Mouse (Mus musculus): ENCODE results near the gene Cib3. TPM values are rescaled to one million over a fixed set of nuclear protein-coding genes. Genes with fewer than 3 reads are reported as not detected.

The Cib3 gene
- total and polyA plus RNA-seq, 3 experiments: not detected

DNA sequence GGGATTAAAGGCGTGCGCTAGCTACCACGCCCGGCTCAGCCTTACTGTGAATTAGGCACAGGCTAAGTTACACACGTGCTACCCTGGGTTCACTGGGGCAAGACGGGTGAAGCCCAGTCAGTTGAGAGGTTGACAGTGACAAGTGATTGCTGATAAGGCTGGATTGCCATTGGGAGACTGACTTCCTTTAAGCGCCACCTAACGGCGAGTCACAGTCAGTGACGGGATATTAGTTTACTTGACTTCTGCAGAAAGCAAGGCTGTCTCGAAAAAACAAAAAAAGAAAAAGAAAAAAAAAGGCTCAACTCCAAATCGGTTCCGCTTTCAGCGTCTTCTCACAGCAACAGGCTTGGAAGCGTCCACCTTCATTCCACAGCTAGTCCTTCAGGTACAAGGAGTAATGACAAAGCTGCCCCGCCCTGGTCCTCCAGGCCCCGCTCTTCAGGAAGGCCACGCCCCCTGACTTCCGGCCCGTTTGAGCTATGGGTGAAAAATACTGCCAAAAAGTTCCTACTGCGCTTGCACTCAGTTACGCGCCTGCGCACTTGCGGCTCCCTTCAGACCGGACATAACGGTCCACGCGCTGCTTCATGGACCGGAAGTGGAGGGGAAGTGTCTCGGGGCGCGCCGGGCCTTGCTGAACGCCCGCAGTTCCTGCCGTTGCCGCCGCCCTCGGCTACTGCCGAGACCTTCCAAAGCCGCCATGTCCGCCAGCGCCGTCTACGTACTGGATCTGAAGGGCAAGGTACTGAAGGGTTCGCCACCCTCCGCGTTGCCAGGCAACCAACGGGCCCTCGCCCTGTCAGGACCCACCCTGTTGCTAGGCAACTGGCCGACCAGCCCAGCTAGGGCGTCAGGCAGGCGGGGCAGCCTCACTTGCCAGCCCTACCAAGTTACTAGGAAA is 27.1 kb upstream of the Cib3 start, which contains the start of gene Ap1m1 (continued):
- no peak for TF ChIP-seq JUND (IDR thresholded peaks at IDR 0.05; ENCODE audit: low read depth, low read length)
- TF ChIP-seq NELFE (IDR thresholded peaks at IDR 0.05; ENCODE audit: low read depth, low read length): peak; percentile 78
- TF ChIP-seq ETS1 (IDR thresholded peaks at IDR 0.05; ENCODE audit: low read depth, low read length): peak; percentile 86
- peak; percentile 94 for TF ChIP-seq SIN3A (IDR thresholded peaks at IDR 0.05; ENCODE audit: low read length)
- no peak for TF ChIP-seq POLR2AphosphoS2 (IDR thresholded peaks at IDR 0.05; ENCODE audit: low read length)

DNA sequence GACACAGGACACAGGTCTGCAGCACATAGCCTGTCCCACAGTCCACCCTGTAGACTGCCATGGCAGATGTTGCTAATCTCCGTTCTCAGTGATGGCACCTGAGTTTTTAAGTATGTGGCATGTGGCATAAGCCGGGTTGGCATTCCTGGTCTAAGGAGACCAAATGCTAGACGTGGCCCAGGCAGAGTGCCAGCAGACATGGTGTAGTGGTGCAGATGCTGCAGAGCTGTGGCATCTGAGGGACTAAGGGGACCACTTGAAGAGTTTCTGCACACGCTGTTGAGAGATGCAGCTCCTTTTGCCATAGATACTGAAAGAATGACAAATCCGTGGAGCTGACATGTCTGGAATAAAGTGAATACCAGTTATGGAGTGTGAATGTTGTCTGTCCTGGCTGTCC is 10.0 kb upstream of the Cib3 start:
- H3K27me3 ChIP-seq (ENCODE audit: control insufficient read depth in 1 of 2, insufficient read depth in 2 of 2, low read length in 2 of 2): no peaks in the 10 kb centered on the region
- no peak for TF ChIP-seq ZMIZ1 (IDR thresholded peaks at IDR 0.05; ENCODE audit: low read depth, low read length)
- TF ChIP-seq TBP (IDR thresholded peaks at IDR 0.05; ENCODE audit: low read depth, low read length): no peak
- TF ChIP-seq MAZ (IDR thresholded peaks at IDR 0.05; ENCODE audit: low read depth, low read length): no peak
- TF ChIP-seq CHD1 (IDR thresholded peaks at IDR 0.05; ENCODE audit: low read depth, low read length): no peak
- no peak for TF ChIP-seq MAFK (IDR thresholded peaks at IDR 0.05; ENCODE audit: borderline replicate concordance, low read depth, low read length)
- H3K4me1 ChIP-seq (ENCODE audit: control insufficient read depth in 1 of 2, insufficient read depth in 2 of 2, low read length in 2 of 2): peaks cover 0 to 14% of the 10 kb centered on the region in 2 experiments; a peak in 2 of 4 replicates
- H3K27ac ChIP-seq (ENCODE audit: control insufficient read depth, low read depth, low read length): no peak overlapping the region
- peaks cover 0 to 8% of the 10 kb centered on the region in 2 experiments; a peak in 2 of 4 replicates for H3K36me3 ChIP-seq (ENCODE audit: control insufficient read depth in 1 of 2, insufficient read depth in 2 of 2, low read length in 2 of 2)
- no peak overlapping the region for H3K9ac ChIP-seq (ENCODE audit: control insufficient read depth, low read depth, low read length, poor library complexity, severe bottlenecking)
- no peak overlapping the region for H3K4me3 ChIP-seq (ENCODE audit: control insufficient read depth in 1 of 2, insufficient read depth in 1 of 2, low read depth in 2 of 2, low read length in 2 of 2)
- no peaks in the 10 kb centered on the region for H3K9me3 ChIP-seq (replicated peaks; ENCODE audit: insufficient read depth, low read length)
- DNase-seq (ENCODE audit: low read depth, low spot score): no peak
- peaks cover 23% of the 10 kb centered on the region for H3K79me2 ChIP-seq (ENCODE audit: control insufficient read depth, insufficient read depth, low read length, poor library complexity)

GRCm38 (mm10) chr8:72220758-72221157 is 8.1 kb upstream of the Cib3 start:
- TF ChIP-seq RAD21 (IDR thresholded peaks at IDR 0.05; ENCODE audit: low read depth, low read length): peak; percentile 19
- no peak for TF ChIP-seq ETS1 (IDR thresholded peaks at IDR 0.05; ENCODE audit: low read depth, low read length)
- TF ChIP-seq MYB (IDR thresholded peaks at IDR 0.05; ENCODE audit: low read depth, low read length): no peak
- TF ChIP-seq KAT2A (conservative IDR thresholded peaks at IDR 0.05; ENCODE audit: low read depth, low read length): no peak
- TF ChIP-seq CTCF (IDR thresholded peaks at IDR 0.05 in 2 of 3, conservative IDR thresholded peaks at IDR 0.05 in 1 of 3; ENCODE audit: control insufficient read depth in 1 of 3, insufficient read depth in 1 of 3, low read depth in 2 of 3, low read length in 3 of 3, poor library complexity in 1 of 3, severe bottlenecking in 1 of 3): peak; percentile 39 to 48 (median 45); a peak in 5 of 6 replicates
- no peak for TF ChIP-seq TBP (IDR thresholded peaks at IDR 0.05; ENCODE audit: low read depth, low read length)
- TF ChIP-seq SMC3 (IDR thresholded peaks at IDR 0.05; ENCODE audit: low read depth, low read length): peak; percentile 47
- Histone ChIP-seq H3K4me3 (ENCODE audit: control insufficient read depth in 1 of 2, insufficient read depth in 1 of 2, low read depth in 2 of 2, low read length in 2 of 2) (peak overlapping the region; percentile 76 to 81), H3K9me3 (replicated peaks; ENCODE audit: insufficient read depth, low read length) (no peaks in the 10 kb centered on the region), H3K4me1 (ENCODE audit: control insufficient read depth in 1 of 2, insufficient read depth in 2 of 2, low read length in 2 of 2) (peaks cover 0 to 18% of the 10 kb centered on the region in 2 experiments; a peak in 2 of 4 replicates), H3K36me3 (ENCODE audit: control insufficient read depth in 1 of 2, insufficient read depth in 2 of 2, low read length in 2 of 2) (peaks cover 0 to 8% of the 10 kb centered on the region in 2 experiments; a peak in 2 of 4 replicates), H3K79me2 (ENCODE audit: control insufficient read depth, insufficient read depth, low read length, poor library complexity) (peaks cover 23% of the 10 kb centered on the region), H3K27ac (ENCODE audit: control insufficient read depth, low read depth, low read length) (no peak overlapping the region), H3K27me3 (ENCODE audit: control insufficient read depth in 1 of 2, insufficient read depth in 2 of 2, low read length in 2 of 2) (no peaks in the 10 kb centered on the region), H3K9ac (ENCODE audit: control insufficient read depth, low read depth, low read length, poor library complexity, severe bottlenecking) (peak overlapping the region; percentile 75)
- DNase-seq (ENCODE audit: low read depth, low spot score): peak; percentile 53
